Mouse (Mus musculus) naive thymus-derived CD4-positive, alpha-beta T cell, adult 5 months (primary cell): ENCODE results near the gene Fancd2. TPM values are rescaled to one million over a fixed set of nuclear protein-coding genes. Genes with fewer than 3 reads are reported as not detected.

Experiments
- polyA plus RNA-seq: library from polyadenylated mRNA; unstranded; fragments of 100-300 nt; shearing (Covaris generic); gene quantifications from one replicate; pipeline ENCODE4 v1.2.1, GENCODE M21; 2017

Fancd2 gene
- polyA plus RNA-seq: 1.2 TPM

GRCm38 (mm10) chr6:113530932-113531839 lies at the start of gene Fancd2, which contains the start of gene Emc3:
Gene Fancd2, plus strand, starts transcription at chr6:113531682.
Gene Emc3, minus strand, starts transcription at chr6:113531652.

DNA sequence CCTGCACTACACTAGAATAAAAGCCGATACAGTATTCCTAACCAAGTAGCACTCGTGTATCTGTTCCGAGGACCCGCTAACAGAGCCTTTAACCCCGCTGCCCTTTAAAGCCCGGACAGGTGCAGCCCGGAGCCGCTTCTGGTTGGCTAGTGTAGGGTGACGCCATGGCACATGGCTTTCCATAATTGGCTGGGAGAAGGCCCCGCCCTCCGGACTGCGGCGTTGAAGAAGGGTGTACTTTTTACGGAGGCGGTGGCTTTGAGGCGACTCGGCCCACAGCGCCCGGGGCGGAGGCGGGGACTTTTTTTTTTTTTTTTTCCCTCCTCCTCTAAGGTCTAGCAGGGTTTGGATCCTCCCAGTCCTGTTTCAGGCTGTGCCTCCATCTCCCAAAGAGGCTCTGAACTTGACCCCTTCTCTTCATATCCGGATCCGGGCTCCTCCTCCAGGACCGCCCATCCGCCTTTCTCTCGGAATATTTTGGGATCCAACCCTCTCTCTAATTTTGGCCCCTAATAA lies 48.3 kb upstream of the Fancd2 start, which contains the start of gene Creld1:
Gene Creld1, plus strand, starts transcription at position 198 of the 516 bp plus-strand sequence.

GRCm38 (mm10) chr6:113501388-113502084 lies 29.9 kb upstream of the Fancd2 start, which contains the start of gene Prrt3:
Gene Prrt3, minus strand, starts transcription at chr6:113501931.

GRCm38 (mm10) chr6:113600543-113601139 lies 69.2 kb downstream of the Fancd2 start, which contains the start of gene Fancd2os:
Gene Fancd2os, minus strand, starts transcription at chr6:113600715.

GRCm38 (mm10) chr6:113604432-113605223 lies 73.1 kb downstream of the Fancd2 start, which contains the start of gene Brk1:
Gene Brk1, plus strand, starts transcription at chr6:113604772.

GRCm38 (mm10) chr6:113623941-113624751 lies 92.7 kb downstream of the Fancd2 start, which contains the start of gene Vhl:
Gene Vhl, plus strand, starts transcription at chr6:113623959.

DNA sequence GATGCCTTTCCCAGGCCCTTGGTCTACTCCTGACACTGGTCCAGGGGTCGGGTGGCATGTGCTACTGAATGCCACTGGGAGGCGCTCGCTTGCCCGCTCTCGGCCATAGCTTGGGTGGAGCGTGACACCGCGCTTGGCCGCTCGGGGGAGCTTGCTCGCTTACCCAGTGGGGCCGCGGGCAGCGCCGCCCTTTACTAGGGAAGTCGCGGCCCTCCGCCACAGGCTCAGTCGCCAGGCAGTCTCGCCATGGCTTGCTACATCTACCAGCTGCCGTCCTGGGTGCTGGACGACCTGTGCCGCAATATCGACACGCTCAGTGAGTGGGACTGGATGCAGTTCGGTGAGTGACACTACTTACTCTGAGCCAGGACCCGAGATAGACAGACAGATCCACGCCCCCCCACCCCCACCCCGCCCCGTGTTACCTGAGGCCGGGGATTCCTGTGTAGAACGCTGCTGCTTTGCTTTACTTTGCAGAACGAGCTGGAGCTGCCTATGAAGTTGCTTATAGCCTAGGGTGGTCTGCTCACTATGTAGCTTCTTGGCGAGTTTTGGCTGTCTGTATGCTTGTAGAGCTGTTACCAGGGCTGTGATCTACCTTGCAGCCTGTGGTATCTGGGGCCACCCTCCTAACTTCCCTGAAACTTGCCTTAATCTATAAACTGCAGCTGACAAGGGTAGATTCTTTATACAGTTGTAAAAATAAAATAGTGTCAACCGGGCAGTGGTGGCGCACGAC lies 107.0 kb downstream of the Fancd2 start, which contains the start of gene Irak2:
Gene Irak2, plus strand, starts transcription at position 166 of the 739 bp plus-strand sequence.

Other genes with a start within 250 kb of the Fancd2 start
- gene Cpne9, start 249.4 kb upstream of the Fancd2 start, polyA plus RNA-seq: not detected
- 74.5 TPM for gene Brpf1, start 224.5 kb upstream of the Fancd2 start, polyA plus RNA-seq
- 5.3 TPM for gene Ogg1, start 204.7 kb upstream of the Fancd2 start, polyA plus RNA-seq
- 0.58 TPM for gene Camk1, start 187.7 kb upstream of the Fancd2 start, polyA plus RNA-seq
- 29.0 TPM for gene Tada3, start 153.8 kb upstream of the Fancd2 start, polyA plus RNA-seq
- 339 TPM for gene Arpc4, start 153.6 kb upstream of the Fancd2 start, polyA plus RNA-seq
- gene Ttll3, start 142.4 kb upstream of the Fancd2 start, polyA plus RNA-seq: 16.4 TPM
- 12.5 TPM for gene Rpusd3, start 112.3 kb upstream of the Fancd2 start, polyA plus RNA-seq
- not detected for gene Cidec, start 95.9 kb upstream of the Fancd2 start, polyA plus RNA-seq
- 21.2 TPM for gene Jagn1, start 89.1 kb upstream of the Fancd2 start, polyA plus RNA-seq
- gene Il17re, start 73.2 kb upstream of the Fancd2 start, polyA plus RNA-seq: 0.21 TPM
- 0.32 TPM for gene Il17rc, start 60.3 kb upstream of the Fancd2 start, polyA plus RNA-seq
- 9.0 TPM for gene Creld1, start 48.4 kb upstream of the Fancd2 start, polyA plus RNA-seq
- gene Prrt3, start 29.8 kb upstream of the Fancd2 start, polyA plus RNA-seq: 0.24 TPM
- gene Emc3, start within 50 bp of the Fancd2 start, polyA plus RNA-seq: 103 TPM
- gene Fancd2os, start 69.0 kb downstream of the Fancd2 start, polyA plus RNA-seq: not detected
- 147 TPM for gene Brk1, start 73.1 kb downstream of the Fancd2 start, polyA plus RNA-seq
- 27.7 TPM for gene Vhl, start 92.3 kb downstream of the Fancd2 start, polyA plus RNA-seq
- 34.9 TPM for gene Irak2, start 106.8 kb downstream of the Fancd2 start, polyA plus RNA-seq
- 23.6 TPM for gene Tatdn2, start 165.4 kb downstream of the Fancd2 start, polyA plus RNA-seq
- gene Ghrl, start 188.2 kb downstream of the Fancd2 start, polyA plus RNA-seq: 1.2 TPM
- 130 TPM for gene Sec13, start 209.1 kb downstream of the Fancd2 start, polyA plus RNA-seq